Mouse (Mus musculus) embryonic facial prominence, embryonic 13.5 days (tissue): ENCODE measurements around the gene Disc1. TPM values are rescaled to one million over a fixed set of nuclear protein-coding genes. Genes with fewer than 3 reads are reported as not detected.
A peak's percentile ranks its signal among the peaks of the same experiment; 100 is the strongest.

Experiments used
- ATAC-seq: fragments of 200-750 bp; cut with Nextera tagmentation; 2 replicates; pipeline ENCODE4 v1.8.0; 2017; ENCODE audit warnings: low read depth; ENCODE audit not compliant: insufficient number of reproducible peaks, insufficient read depth, low FRiP score, low TSS enrichment
- H3K27ac ChIP-seq: fragments of 300-500 bp; sonication (generic); 2 replicates; pipeline ENCODE4 v1.5.1; 2015; ENCODE audit warnings: moderate library complexity, mild to moderate bottlenecking, inconsistent platforms
- H3K27me3 ChIP-seq: fragments of 300-500 bp; sonication (generic); 2 replicates; pipeline ENCODE4 v1.6.1; 2015; ENCODE audit warnings: mild to moderate bottlenecking, inconsistent platforms
- H3K36me3 ChIP-seq: fragments of 300-500 bp; sonication (generic); 2 replicates; pipeline ENCODE4 v1.6.1; 2015; ENCODE audit warnings: mild to moderate bottlenecking, inconsistent platforms
- H3K4me1 ChIP-seq: fragments of 300-500 bp; sonication (generic); 2 replicates; pipeline ENCODE4 v1.6.1; 2015; ENCODE audit warnings: inconsistent platforms
- H3K4me2 ChIP-seq: fragments of 300-500 bp; sonication (generic); 2 replicates; pipeline ENCODE4 v1.6.1; 2015; ENCODE audit warnings: moderate library complexity, mild to moderate bottlenecking, inconsistent platforms
- H3K4me3 ChIP-seq: fragments of 300-500 bp; sonication (generic); 2 replicates; pipeline ENCODE4 v1.5.1; 2015; ENCODE audit warnings: mild to moderate bottlenecking, inconsistent platforms
- H3K9ac ChIP-seq: fragments of 300-500 bp; sonication (generic); 2 replicates; pipeline ENCODE4 v1.6.1; 2015; ENCODE audit warnings: mild to moderate bottlenecking, inconsistent platforms
- H3K9me3 ChIP-seq: fragments of 300-500 bp; sonication (generic); 2 replicates; pipeline ENCODE4 v1.6.1; 2016; ENCODE audit warnings: inconsistent platforms
- whole genome bisulfite sequencing: fragments of 180-500 bp; shearing (Covaris S2); methylation state at CpG from one replicate; pipeline ENCODE4 v1.1.7; 2015; ENCODE audit warnings: mixed read lengths; 5-methylcytosine and 5-hydroxymethylcytosine counted together
- polyA plus RNA-seq: library from polyadenylated mRNA; unstranded; fragments of >200 nt; fragmentation: Nextera tagmentation; extraction: Ambion mirVana; gene quantifications from 2 replicates; pipeline ENCODE4 v1.2.1, GENCODE M21; 2015

The Disc1 gene
- polyA plus RNA-seq, 1 experiment from 2014 or later, result 3.3 TPM

DNA sequence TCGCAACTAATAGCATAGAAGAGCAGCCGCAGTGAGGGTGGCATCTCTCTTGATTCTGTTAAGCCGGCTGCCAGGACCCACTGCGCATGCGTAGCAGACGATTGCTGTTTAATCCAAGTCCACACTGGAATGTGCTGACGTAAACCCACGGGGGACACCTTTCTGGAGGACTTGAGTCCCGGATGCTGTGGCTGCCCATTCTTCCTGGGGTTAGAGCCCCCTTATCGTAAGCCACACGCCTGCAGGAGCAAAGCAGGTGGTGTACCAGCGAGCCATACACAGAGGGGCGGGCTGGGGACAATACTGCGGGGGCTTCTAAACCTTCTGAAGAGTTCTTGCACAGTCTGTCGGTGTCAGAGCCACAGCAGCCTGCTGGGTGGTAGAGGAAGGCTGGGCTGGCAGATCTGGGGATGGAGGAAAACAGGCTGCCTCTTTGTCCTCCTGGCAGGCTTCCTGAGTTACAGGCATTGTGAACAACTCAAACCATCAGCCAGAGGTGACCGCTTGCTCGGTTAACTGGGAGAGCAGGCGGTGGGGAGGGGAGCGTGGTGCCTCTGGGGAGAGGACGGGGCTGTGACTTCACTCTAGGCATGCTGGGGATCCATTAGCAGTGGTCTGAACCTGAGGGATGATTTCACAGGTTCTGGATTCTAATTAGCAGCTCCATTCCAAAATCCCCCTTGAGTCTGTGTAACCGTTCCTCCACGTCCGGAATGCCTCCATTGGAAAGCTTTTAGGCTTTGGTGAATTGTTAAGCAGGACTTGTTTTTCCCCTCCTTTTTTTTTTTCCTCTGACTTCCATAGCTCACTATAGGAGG is 200.4 kb downstream of the Disc1 start:
- ATAC-seq, result peak; percentile 29; the same call in 1 of the 2 replicates
- peak overlapping the region; percentile 64 for H3K9ac ChIP-seq
- WGBS, result 9% methylated on average over 23 of the region's 23 CpGs

DNA sequence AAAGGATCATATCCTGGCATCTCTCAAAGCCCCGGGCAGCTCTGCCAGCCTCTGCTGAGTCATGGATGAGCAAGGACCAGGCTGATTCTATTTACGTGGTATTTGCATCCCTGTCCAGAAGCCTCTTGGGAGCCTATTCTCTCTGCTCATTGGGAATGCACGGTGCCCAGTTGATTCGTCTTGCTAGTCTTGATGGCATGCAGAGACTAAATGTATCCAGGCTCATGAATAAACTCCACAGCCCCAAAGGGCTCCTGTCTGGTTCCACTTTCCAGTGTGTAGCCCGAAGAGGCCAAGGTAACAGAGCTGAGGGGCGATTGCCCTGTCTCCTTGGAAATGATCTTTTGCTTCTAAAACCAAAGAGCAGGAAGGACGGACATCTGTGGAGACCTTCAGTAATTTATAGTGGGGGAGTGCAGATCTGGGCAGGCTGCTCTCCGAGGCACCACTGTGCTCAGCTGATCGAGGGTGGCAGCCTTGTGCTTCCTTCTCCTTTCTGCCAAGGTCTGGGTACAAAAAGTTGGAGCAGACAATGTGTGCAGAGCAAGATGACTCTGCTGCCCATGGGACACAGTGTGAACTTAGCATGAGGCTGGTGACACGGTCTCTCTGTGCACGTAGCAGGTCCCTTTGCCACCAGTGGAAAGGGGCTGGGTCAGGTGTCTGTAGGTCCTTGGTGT is 201.2 kb downstream of the Disc1 start:
- peak overlapping the region; percentile 41 for H3K4me3 ChIP-seq
- no peak overlapping the region for H3K9ac ChIP-seq
- H3K36me3 ChIP-seq, result no peaks in the 10 kb centered on the region
- no peaks in the 10 kb centered on the region for H3K9me3 ChIP-seq
- ATAC-seq, result no peak
- peak overlapping the region; percentile 73 for H3K4me2 ChIP-seq
- H3K4me1 ChIP-seq, result peaks cover 59% of the 10 kb centered on the region
- whole genome bisulfite sequencing, result 38% methylated on average over 11 of the region's 11 CpGs
- H3K27me3 ChIP-seq, result no peaks in the 10 kb centered on the region
- peak overlapping the region; percentile 94 for H3K27ac ChIP-seq

More for the DNA sequence above, 200.4 kb downstream of the Disc1 start:
- peak overlapping the region; percentile 41 for H3K4me3 ChIP-seq
- H3K4me1 ChIP-seq, result peaks cover 53% of the 10 kb centered on the region
- no peaks in the 10 kb centered on the region for H3K27me3 ChIP-seq
- H3K36me3 ChIP-seq, result no peaks in the 10 kb centered on the region
- no peaks in the 10 kb centered on the region for H3K9me3 ChIP-seq
- H3K4me2 ChIP-seq, result peak overlapping the region; percentile 73
- peak overlapping the region; percentile 94 for H3K27ac ChIP-seq

DNA sequence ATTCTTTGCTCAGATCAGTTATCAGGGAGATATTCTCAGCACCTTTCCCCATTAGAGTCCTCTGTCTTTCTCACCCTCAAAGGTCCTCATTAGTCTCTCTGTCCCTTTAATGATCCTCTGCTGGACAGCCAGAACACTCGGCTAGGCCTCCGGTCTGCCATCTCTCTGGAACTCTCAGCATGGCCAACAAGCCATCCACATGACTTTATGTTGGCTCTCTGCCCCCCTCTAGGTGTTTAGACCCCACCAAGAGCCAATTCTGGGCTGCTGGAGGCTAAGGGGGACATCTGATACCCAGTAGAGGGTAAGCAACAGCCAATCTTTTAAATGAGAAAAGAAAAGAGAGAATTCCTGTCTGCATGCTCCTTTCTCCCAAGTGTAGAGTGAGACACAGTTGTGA is 203.7 kb downstream of the Disc1 start:
- Histone ChIP-seq H3K4me3 (no peak overlapping the region), H3K9ac (no peak overlapping the region), H3K27ac (peak overlapping the region; percentile 16; the same call in 1 of the 2 replicates), H3K27me3 (no peaks in the 10 kb centered on the region), H3K4me1 (peaks cover 55% of the 10 kb centered on the region), H3K9me3 (no peaks in the 10 kb centered on the region), H3K36me3 (0 out of 2 replicates have a peak, but pooled peaks cover 3% of the 10 kb centered on the region), H3K4me2 (no peak overlapping the region; the same call in 1 of the 2 replicates)
- ATAC-seq, result no peak
- 59% methylated on average over 2 of the region's 2 CpGs for WGBS

DNA sequence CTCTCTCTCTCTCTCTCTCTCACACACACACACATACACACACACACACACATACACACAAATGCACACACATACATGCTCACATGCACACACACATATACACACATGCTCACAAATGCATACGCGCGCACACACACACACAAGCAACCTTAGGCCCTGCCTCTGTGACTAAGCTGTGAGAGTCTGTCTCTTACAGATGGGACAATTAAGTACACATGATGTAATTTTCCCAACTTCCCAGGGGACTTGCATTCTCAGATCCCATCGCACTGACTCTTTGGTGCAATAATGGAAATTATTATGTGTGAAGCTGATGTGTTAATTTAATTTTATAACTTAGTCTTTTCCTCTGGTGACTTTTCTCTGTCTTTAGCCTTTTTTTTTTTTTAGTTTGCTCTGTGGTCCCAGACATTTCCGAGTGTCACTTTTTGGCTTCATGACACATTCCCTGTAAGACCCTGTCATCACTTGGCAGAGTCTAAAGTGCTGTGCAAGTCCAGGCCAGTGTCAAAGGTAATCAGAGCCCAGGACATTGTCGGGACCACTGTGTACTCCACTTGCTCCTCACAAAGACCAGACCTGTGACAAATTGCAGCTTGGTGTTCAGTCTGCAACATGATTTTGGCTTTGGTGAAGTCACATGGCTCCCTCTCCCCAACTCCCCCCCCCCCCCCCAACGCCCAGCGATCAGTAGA is 205.0 kb downstream of the Disc1 start:
- no peak overlapping the region for H3K4me2 ChIP-seq
- no peak overlapping the region for H3K4me3 ChIP-seq
- H3K27me3 ChIP-seq, result no peaks in the 10 kb centered on the region
- no peak for ATAC-seq
- H3K9me3 ChIP-seq, result no peaks in the 10 kb centered on the region
- H3K36me3 ChIP-seq, result 0 out of 2 replicates have a peak, but pooled peaks cover 3% of the 10 kb centered on the region
- H3K4me1 ChIP-seq, result peaks cover 46% of the 10 kb centered on the region
- H3K27ac ChIP-seq, result peak overlapping the region; percentile 16; the same call in 1 of the 2 replicates
- WGBS, result 59% methylated on average over 8 of the region's 8 CpGs
- H3K9ac ChIP-seq, result no peak overlapping the region

DNA sequence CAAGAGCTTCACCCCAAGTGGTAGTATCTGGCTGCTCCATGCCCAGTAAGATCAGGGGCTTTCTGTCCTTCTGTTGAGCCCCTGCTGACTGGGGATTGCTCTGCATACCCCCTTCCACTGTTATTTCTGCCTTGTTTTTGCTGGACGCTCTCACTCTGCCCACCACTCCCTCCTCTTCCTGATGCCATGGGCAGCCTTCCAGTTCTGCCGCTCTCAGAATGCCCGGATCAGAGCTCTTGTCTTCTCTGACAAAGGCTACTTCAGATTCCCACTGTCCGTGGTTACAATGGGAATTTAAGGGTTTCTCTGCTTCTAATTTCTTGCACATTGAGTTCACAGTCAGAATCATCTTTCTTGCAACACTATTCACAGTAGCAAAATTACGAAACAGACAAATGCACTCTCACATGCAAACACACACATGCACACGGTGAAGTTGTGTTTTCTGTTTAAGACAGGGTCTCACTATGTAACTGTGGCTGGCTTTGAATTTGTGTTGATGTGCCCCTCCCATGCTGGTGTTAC is 214.2 kb downstream of the Disc1 start:
- H3K27me3 ChIP-seq, result no peaks in the 10 kb centered on the region
- no peak overlapping the region; the same call in 1 of the 2 replicates for H3K27ac ChIP-seq
- peaks cover 8% of the 10 kb centered on the region; the same call in 1 of the 2 replicates for H3K4me1 ChIP-seq
- no peak overlapping the region for H3K4me2 ChIP-seq
- WGBS, result 67% methylated on average over 6 of the region's 6 CpGs
- H3K9me3 ChIP-seq, result no peaks in the 10 kb centered on the region
- H3K4me3 ChIP-seq, result no peak overlapping the region
- no peak overlapping the region for H3K9ac ChIP-seq
- no peak for ATAC-seq
- H3K36me3 ChIP-seq, result no peaks in the 10 kb centered on the region

DNA sequence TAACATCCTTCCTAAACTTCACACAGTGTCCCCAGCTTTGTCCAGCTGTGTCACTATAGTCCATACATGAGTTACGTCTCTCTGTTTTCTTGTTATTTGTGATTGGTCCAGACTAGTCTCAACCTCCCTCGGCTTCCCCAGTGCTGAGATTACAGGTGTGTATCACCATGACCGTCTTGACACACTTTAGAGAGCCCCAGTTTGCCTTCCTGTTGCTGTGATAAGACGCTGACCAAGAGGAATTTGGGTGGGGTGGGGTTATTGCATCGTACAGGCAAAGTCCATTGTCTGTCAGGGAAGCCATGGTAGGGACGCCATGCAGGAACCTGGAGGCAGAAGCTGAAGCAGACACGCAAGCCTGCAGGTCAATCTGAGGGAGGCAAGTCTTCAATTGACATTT is 216.3 kb downstream of the Disc1 start:
- no peaks in the 10 kb centered on the region for H3K27me3 ChIP-seq
- H3K27ac ChIP-seq, result no peak overlapping the region
- 81% methylated on average over 7 of the region's 7 CpGs for WGBS
- H3K36me3 ChIP-seq, result no peaks in the 10 kb centered on the region
- no peak overlapping the region for H3K9ac ChIP-seq
- H3K4me3 ChIP-seq, result no peak overlapping the region
- ATAC-seq, result no peak
- no peaks in the 10 kb centered on the region for H3K9me3 ChIP-seq
- peaks cover 17% of the 10 kb centered on the region for H3K4me1 ChIP-seq
- no peak overlapping the region for H3K4me2 ChIP-seq

DNA sequence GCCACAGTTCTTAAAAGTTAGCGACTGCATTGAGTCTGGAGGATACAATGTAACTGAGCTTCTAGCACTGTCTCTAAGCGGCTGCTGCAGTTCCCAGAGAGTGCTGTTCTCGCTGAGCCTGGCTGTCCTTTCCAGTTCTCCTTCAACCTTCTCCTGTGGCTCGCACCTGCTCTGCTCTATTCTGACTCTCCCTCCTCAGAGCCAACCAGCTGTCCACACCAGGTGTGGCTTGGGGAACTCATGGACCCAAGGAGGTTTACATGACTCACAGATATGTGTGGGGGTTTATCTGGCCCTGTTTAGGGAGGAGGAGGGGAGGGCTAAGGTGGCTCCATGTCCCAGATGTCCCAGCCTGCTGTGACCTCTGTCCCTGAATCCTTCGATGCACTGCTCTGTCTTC is 217.4 kb downstream of the Disc1 start:
- H3K4me2 ChIP-seq, result no peak overlapping the region
- no peak for ATAC-seq

DNA sequence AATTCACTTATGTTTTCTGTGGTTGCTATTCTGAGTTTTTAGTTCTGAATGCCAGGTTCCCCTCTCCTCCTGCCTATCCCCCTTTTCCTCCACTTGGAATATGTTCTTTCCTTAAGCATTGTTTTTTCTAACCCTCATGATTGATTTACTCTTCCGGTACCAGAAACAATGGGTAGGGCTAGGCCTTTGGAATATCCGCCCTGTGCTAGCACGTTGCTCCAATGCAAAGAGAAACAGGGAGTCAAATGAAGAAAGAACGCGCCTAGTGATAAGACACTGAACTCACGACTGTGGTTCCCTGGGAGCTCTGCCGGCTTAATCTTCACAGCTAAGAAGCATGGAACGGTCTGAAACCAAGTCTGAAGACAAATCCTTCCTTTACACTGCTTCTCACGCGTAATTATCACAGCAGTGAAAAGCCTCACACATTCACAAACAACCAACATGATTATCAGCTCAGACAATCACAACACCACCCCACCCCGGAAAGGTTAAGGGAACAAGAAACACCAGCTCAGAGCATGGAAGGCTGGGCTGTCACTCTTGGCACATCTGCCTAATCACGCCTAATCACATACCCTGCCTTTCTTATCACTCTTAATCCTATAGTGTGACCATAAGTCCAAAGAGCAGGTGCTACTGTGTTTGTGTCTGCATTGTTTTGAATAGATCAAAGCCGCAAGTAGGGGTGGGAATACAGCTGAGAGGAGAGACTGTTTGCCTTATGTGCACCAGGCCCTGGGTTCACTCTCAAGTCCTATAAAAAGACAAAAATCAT is 218.3 kb downstream of the Disc1 start:
- no peak for ATAC-seq
- Histone ChIP-seq H3K27ac (peak overlapping the region; percentile 33; the same call in 1 of the 2 replicates), H3K4me2 (no peak overlapping the region), H3K36me3 (no peaks in the 10 kb centered on the region), H3K9me3 (no peaks in the 10 kb centered on the region), H3K27me3 (no peaks in the 10 kb centered on the region), H3K4me1 (peaks cover 20% of the 10 kb centered on the region), H3K4me3 (no peak overlapping the region), H3K9ac (no peak overlapping the region)
- 73% methylated on average over 13 of the region's 13 CpGs for WGBS

More for the DNA sequence above, 217.4 kb downstream of the Disc1 start:
- Histone ChIP-seq H3K9me3 (no peaks in the 10 kb centered on the region), H3K27me3 (no peaks in the 10 kb centered on the region), H3K9ac (no peak overlapping the region), H3K4me1 (peaks cover 17% of the 10 kb centered on the region), H3K4me3 (no peak overlapping the region), H3K36me3 (no peaks in the 10 kb centered on the region), H3K27ac (no peak overlapping the region)
- 74% methylated on average over 5 of the region's 5 CpGs for WGBS

DNA sequence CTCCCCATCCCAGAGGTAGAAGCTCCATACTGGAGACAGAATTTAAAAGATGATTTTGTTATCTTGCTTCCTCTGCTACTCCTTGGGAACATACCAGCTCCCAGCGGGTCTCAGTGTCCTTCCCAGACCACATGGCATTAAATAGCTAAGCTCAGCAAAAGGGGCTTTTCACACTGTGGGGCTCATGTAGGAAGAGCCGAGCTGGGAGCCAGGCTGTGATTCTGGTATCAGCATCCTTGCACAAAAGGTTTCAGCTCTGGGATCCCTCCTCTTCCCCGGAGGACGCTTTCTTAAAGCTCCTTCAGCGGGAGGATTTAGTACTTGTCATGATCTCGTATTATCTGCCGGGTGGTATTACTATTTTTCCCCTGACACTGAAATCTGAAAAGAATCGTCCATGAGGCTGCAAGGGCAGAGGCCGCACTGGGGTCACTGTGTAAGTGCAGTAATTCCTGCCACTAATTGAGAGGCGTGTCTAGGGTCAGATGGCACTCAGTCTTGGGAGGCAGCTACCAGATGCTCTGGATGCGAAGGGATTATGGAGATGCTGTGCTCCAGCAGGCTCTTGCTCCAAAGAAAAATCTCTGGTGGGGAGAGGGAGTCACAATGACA is 223.2 kb downstream of the Disc1 start:
- ATAC-seq, result no peak
- WGBS, result 13% methylated on average over 11 of the region's 11 CpGs
- Histone ChIP-seq H3K4me3 (no peak overlapping the region), H3K27me3 (peaks cover 14% of the 10 kb centered on the region), H3K27ac (no peak overlapping the region), H3K9ac (no peak overlapping the region), H3K9me3 (no peaks in the 10 kb centered on the region), H3K4me1 (peaks cover 54% of the 10 kb centered on the region), H3K4me2 (no peak overlapping the region), H3K36me3 (no peaks in the 10 kb centered on the region)

DNA sequence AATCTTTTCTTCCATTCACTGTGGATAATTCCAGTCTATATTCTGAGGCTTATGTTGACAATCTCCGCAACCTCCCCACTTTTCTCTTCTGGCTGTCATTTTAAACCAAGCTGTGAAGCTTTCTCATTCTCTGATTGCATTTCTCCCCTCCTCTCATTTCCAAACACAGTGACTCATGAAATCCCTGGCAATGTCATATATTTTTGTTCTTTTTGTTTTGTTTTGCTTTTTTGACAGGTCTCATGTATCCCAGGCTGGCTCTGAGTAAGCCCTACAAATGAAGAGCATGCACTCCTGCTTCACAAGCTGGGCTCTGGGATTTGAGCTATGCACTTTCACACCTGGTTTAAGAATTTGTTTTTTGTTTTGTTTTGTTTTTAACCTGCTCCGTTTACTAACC is 225.2 kb downstream of the Disc1 start:
- Histone ChIP-seq H3K4me1 (peaks cover 63% of the 10 kb centered on the region), H3K9me3 (no peaks in the 10 kb centered on the region), H3K4me2 (no peak overlapping the region), H3K9ac (no peak overlapping the region), H3K27ac (no peak overlapping the region), H3K27me3 (peaks cover 14% of the 10 kb centered on the region), H3K36me3 (no peaks in the 10 kb centered on the region), H3K4me3 (no peak overlapping the region)
- 66% methylated on average over 2 of the region's 2 CpGs for WGBS
- no peak for ATAC-seq
